Mouse (Mus musculus): ENCODE measurements around the gene Myl12a.

Gene Myl12a

GRCm38 (mm10) chr17:71014911-71015310, 12.2 kb upstream of the Myl12a start:
- in situ Hi-C loops (cut with MboI; ENCODE audit: low pct_unique_long_range_greater_than_20kb in 1 of 2, low sequenced_read_pairs in 2 of 2, unreplicated experiment in 1 of 2) = no loop called here

GRCm38 (mm10) chr17:71013105-71013504, 10.4 kb upstream of the Myl12a start:
- in situ Hi-C loops (cut with MboI; ENCODE audit: low pct_unique_long_range_greater_than_20kb in 1 of 2, low sequenced_read_pairs in 2 of 2, unreplicated experiment in 1 of 2) = no loop called here

- in situ Hi-C loops (cut with MboI; ENCODE audit: low pct_unique_long_range_greater_than_20kb in 1 of 2, low sequenced_read_pairs in 2 of 2, unreplicated experiment in 1 of 2) = no loop called here
These were observed 9.4 kb upstream of the Myl12a start for GRCm38 (mm10) chr17:71011931-71012662.

- in situ Hi-C loops (cut with MboI; ENCODE audit: low pct_unique_long_range_greater_than_20kb in 1 of 2, low sequenced_read_pairs in 2 of 2, unreplicated experiment in 1 of 2) = no loop called here
These were observed 8.1 kb upstream of the Myl12a start for GRCm38 (mm10) chr17:71010646-71011242.

- in situ Hi-C loops (cut with MboI; ENCODE audit: low pct_unique_long_range_greater_than_20kb in 1 of 2, low sequenced_read_pairs in 2 of 2, unreplicated experiment in 1 of 2) = no loop called here
These were observed 7.1 kb upstream of the Myl12a start for GRCm38 (mm10) chr17:71009751-71010150.

- in situ Hi-C loops (cut with MboI; ENCODE audit: low pct_unique_long_range_greater_than_20kb in 1 of 2, low sequenced_read_pairs in 2 of 2, unreplicated experiment in 1 of 2) = no loop called here
These were observed 6.0 kb upstream of the Myl12a start for GRCm38 (mm10) chr17:71008676-71009075.

- in situ Hi-C loops (cut with MboI; ENCODE audit: low pct_unique_long_range_greater_than_20kb in 1 of 2, low sequenced_read_pairs in 2 of 2, unreplicated experiment in 1 of 2) = no loop called here
These were observed 4.3 kb upstream of the Myl12a start for GRCm38 (mm10) chr17:71006976-71007375.

- in situ Hi-C loops (cut with MboI; ENCODE audit: low pct_unique_long_range_greater_than_20kb in 1 of 2, low sequenced_read_pairs in 2 of 2, unreplicated experiment in 1 of 2) = no loop called here
These were observed 1.7 kb upstream of the Myl12a start for GRCm38 (mm10) chr17:71004186-71004960.

- in situ Hi-C loops (cut with MboI; ENCODE audit: low pct_unique_long_range_greater_than_20kb in 1 of 2, low sequenced_read_pairs in 2 of 2, unreplicated experiment in 1 of 2) = no loop called here
These were observed 1.0 kb upstream of the Myl12a start for GRCm38 (mm10) chr17:71003721-71004120.

- in situ Hi-C loops (cut with MboI; ENCODE audit: low pct_unique_long_range_greater_than_20kb in 1 of 2, low sequenced_read_pairs in 2 of 2, unreplicated experiment in 1 of 2) = no loop called here
These were observed 434 bp upstream of the Myl12a start for GRCm38 (mm10) chr17:71003112-71003511.

- in situ Hi-C loops (cut with MboI; ENCODE audit: low pct_unique_long_range_greater_than_20kb in 1 of 2, low sequenced_read_pairs in 2 of 2, unreplicated experiment in 1 of 2) = no loop called here
These were observed 466 bp downstream of the Myl12a start, which contains the start of gene Myom1 for GRCm38 (mm10) chr17:71002081-71002743. Myom1 (plus strand) TSS chr17:71002633.

- in situ Hi-C loops (cut with MboI; ENCODE audit: low pct_unique_long_range_greater_than_20kb in 1 of 2, low sequenced_read_pairs in 2 of 2, unreplicated experiment in 1 of 2) = no loop called here
These were observed 988 bp downstream of the Myl12a start for GRCm38 (mm10) chr17:71001699-71002080.

GRCm38 (mm10) chr17:71001067-71001466, 1.6 kb downstream of the Myl12a start:
- in situ Hi-C loops (cut with MboI; ENCODE audit: low pct_unique_long_range_greater_than_20kb in 1 of 2, low sequenced_read_pairs in 2 of 2, unreplicated experiment in 1 of 2) = no loop called here

GRCm38 (mm10) chr17:71000255-71000654, 2.4 kb downstream of the Myl12a start:
- in situ Hi-C loops (cut with MboI; ENCODE audit: low pct_unique_long_range_greater_than_20kb in 1 of 2, low sequenced_read_pairs in 2 of 2, unreplicated experiment in 1 of 2) = no loop called here

GRCm38 (mm10) chr17:70999187-70999586, 3.5 kb downstream of the Myl12a start:
- in situ Hi-C loops (cut with MboI; ENCODE audit: low pct_unique_long_range_greater_than_20kb in 1 of 2, low sequenced_read_pairs in 2 of 2, unreplicated experiment in 1 of 2) = no loop called here

- in situ Hi-C loops (cut with MboI; ENCODE audit: low pct_unique_long_range_greater_than_20kb in 1 of 2, low sequenced_read_pairs in 2 of 2, unreplicated experiment in 1 of 2) = no loop called here
These were observed 4.2 kb downstream of the Myl12a start for GRCm38 (mm10) chr17:70998400-70998975.

- in situ Hi-C loops (cut with MboI; ENCODE audit: low pct_unique_long_range_greater_than_20kb in 1 of 2, low sequenced_read_pairs in 2 of 2, unreplicated experiment in 1 of 2) = no loop called here
These were observed 4.8 kb downstream of the Myl12a start for GRCm38 (mm10) chr17:70997836-70998235.

GRCm38 (mm10) chr17:70995551-70995950, 7.1 kb downstream of the Myl12a start:
- in situ Hi-C loops (cut with MboI; ENCODE audit: low pct_unique_long_range_greater_than_20kb in 1 of 2, low sequenced_read_pairs in 2 of 2, unreplicated experiment in 1 of 2) = no loop called here

GRCm38 (mm10) chr17:70994671-70995070, 8.0 kb downstream of the Myl12a start:
- in situ Hi-C loops (cut with MboI; ENCODE audit: low pct_unique_long_range_greater_than_20kb in 1 of 2, low sequenced_read_pairs in 2 of 2, unreplicated experiment in 1 of 2) = no loop called here
